Mouse (Mus musculus): ENCODE data around the gene Ifi204. TPM values are rescaled to one million over a fixed set of nuclear protein-coding genes. Genes with fewer than 3 reads are reported as not detected.
"Not testable (repeated sequence)": the region's sequence is repeated elsewhere in the genome, so short reads cannot be mapped to it uniquely, and the experiment has no call there.

Ifi204 gene
- total RNA-seq (2021), result under 1 TPM; 0.26 to 0.27 TPM
- long read RNA-seq, experiment 1, partial matches to known transcripts, result 0 of 1 reads
- long read RNA-seq, experiment 1, other reads (novel, unspliced or antisense), result 0 of 1 reads
- long read RNA-seq, experiment 2, result 0 reads

GRCm38 (mm10) chr1:173766848-173767617 lies at the start of gene Ifi204:
Ifi204 (minus strand) TSS chr1:173766943.
- not testable (repeated sequence) for DNase-seq (ENCODE audit: low spot score in 2 of 2)

GRCm38 (mm10) chr1:173809294-173809693 lies 42.6 kb upstream of the Ifi204 start:
- H3K4me3 ChIP-seq; H3K27ac ChIP-seq; DNase-seq (ENCODE audit: low spot score in 2 of 2): not testable (repeated sequence)

More at GRCm38 (mm10) chr1:173766848-173767617, at the start of gene Ifi204:
- H3K4me3 ChIP-seq, H3K27ac ChIP-seq: not testable (repeated sequence)

DNA sequence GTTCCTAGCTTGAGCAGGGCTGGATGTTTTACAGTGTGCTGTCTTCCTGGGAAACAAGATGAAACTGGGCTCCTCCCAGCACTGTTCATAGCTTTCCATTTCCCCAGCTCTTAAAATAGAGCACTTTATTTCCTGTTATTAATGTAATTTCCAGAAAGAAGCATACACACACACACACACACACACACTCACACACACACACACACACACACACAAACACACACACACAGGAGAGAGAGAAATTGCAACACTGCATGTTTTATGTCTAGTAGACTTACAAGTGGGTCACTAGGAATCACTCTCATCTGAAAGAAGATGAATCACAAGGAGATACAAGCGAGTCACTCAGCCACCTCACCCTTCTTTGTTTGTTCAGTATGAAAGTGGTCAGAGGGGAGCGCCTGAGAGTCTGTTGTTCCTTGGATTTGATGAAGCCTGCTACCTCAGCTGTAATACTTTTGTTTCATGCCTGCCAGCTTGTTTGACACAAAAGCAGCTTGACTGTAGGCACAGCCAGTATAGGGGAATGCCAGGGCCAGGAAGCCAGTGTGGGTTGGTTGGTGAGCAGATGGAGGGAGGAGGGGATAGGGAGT lies 36.0 kb upstream of the Ifi204 start:
- DNase-seq (ENCODE audit: low spot score in 2 of 2), result peak; percentile 57 to 63
- H3K27ac ChIP-seq, H3K4me3 ChIP-seq: not testable (repeated sequence)

GRCm38 (mm10) chr1:173802207-173802606 lies 35.5 kb upstream of the Ifi204 start:
- not testable (repeated sequence) for DNase-seq (ENCODE audit: low spot score in 2 of 2); H3K27ac ChIP-seq; H3K4me3 ChIP-seq

DNA sequence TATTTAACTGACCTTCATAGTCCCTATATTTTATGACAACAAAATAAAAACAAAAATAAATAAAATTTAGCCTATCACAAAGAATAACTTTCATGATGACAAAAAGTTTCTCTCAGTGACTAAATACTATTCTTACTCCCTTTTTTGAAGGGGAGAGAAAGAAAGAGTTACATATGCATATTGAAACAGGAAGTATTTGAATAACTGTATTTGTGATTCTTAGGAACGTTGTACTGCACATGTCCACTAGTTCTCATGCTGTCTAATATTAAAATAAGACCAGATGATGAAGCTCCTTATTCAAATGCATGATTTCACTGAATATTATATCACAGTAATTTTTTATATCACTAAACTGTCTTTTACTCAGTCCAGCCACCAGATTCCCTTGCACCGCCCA lies 35.0 kb upstream of the Ifi204 start:
- H3K4me3 ChIP-seq; H3K27ac ChIP-seq; DNase-seq (ENCODE audit: low spot score in 2 of 2): not testable (repeated sequence)

GRCm38 (mm10) chr1:173773457-173773856 lies 6.7 kb upstream of the Ifi204 start:
- H3K4me3 ChIP-seq; DNase-seq (ENCODE audit: low spot score in 2 of 2); H3K27ac ChIP-seq: not testable (repeated sequence)

DNA sequence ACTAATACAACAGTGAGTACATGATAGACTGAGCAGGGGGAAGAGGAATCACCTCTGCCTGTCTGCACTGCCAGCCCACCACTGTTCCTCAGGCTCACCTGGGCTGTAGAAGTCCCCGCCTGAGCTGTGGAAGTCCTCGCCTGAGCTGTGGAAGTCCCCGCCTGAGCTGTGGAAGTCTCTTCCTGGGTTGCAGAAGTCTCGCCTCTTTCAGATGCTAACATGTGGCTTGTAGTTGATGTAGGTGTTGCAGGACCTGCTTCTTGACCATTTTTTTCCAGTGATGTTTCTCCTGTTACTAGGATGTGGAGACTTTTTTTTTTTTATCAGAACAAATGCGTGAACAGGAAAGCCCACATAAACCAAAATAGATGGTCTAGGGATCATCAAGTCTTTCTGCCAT lies 6.7 kb downstream of the Ifi204 start:
- H3K4me3 ChIP-seq; H3K27ac ChIP-seq; DNase-seq (ENCODE audit: low spot score in 2 of 2): not testable (repeated sequence)

- Histone ChIP-seq H3K4me3 (no peak overlapping the region), H3K27ac (no peak overlapping the region)
- no peak for TF ChIP-seq CTCF (conservative IDR thresholded peaks at IDR 0.05)
- DNase-seq (ENCODE audit: low spot score in 2 of 2), result no peak
Measured at GRCm38 (mm10) chr1:173742262-173742661, 24.5 kb downstream of the Ifi204 start.

DNA sequence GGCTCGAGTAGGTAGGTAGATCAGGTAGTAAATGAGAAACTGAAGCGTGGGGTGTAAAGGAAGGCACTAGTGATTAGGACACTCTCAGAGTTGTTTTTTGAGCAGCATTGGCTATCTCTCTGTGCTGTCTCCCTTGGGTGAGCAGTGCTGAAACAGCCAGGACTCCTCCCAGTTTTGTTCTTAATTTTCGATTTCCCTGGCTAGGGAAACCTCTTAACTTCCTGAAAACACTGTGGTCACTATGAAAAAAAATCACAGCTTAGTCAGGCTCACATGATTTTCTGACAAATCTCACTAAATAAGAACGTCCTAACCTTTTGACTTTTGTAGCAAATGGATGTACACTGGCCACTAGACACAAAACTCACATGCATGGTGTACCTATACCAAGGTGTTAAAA lies 25.1 kb downstream of the Ifi204 start, which contains the start of gene Ifi207:
Gene Ifi207 (minus strand): TSS at position 92 of the 400 bp plus-strand sequence.
- Histone ChIP-seq H3K4me3 (no peak within 1 kb of the TSS), H3K27ac (no peak within 1 kb of the TSS)
- no peak for DNase-seq (ENCODE audit: low spot score in 2 of 2)
- no peak for TF ChIP-seq CTCF (conservative IDR thresholded peaks at IDR 0.05)

DNA sequence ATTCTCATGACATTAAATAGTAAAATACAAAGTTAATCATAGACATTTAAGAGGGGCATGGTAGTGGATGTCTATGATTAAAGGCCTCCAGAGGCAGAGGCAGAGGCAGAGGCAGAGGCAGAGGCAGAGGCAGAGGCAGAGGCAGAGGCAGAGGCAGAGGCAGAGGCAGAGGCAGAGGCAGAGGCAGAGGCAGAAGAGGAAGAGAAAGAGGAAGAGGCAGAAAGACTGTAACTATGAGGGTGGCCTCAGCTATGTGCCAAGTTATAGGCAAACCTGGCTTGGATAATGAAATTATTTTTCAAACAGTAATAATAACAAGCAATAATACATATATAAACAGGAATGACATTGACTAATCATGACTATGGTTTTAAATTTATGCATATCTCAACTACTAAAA lies 26.2 kb downstream of the Ifi204 start:
- H3K4me3 ChIP-seq, result no peak overlapping the region
- TF ChIP-seq CTCF (conservative IDR thresholded peaks at IDR 0.05), result no peak
- no peak overlapping the region for H3K27ac ChIP-seq
- DNase-seq (ENCODE audit: low spot score in 2 of 2), result no peak

- no peak overlapping the region for H3K27ac ChIP-seq
- no peak for DNase-seq (ENCODE audit: low spot score in 2 of 2)
- no peak for TF ChIP-seq CTCF (conservative IDR thresholded peaks at IDR 0.05)
- H3K4me3 ChIP-seq, result no peak overlapping the region
Measured at GRCm38 (mm10) chr1:173736986-173737385, 29.8 kb downstream of the Ifi204 start.

DNA sequence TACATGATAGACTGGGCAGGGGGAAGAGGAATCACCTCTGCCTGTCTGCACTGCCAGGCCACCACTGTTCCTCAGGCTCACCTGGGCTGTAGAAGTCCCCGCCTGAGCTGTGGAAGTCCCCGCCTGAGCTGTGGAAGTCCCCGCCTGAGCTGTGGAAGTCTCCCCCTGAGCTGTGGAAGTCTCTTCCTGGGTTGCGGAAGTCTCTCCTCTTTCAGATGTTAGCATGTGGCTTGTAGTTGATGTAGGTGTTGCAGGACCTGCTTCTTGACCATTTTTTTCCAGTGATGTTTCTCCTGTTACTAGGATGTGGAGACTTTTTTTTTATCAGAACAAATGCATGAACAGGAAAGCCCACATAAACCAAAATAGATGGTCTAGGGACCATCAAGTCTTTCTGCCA lies 31.7 kb downstream of the Ifi204 start:
- not testable (repeated sequence) for DNase-seq (ENCODE audit: low spot score in 2 of 2); H3K4me3 ChIP-seq; H3K27ac ChIP-seq

- no peak for TF ChIP-seq CTCF (conservative IDR thresholded peaks at IDR 0.05)
- no peak overlapping the region for H3K4me3 ChIP-seq
- no peak overlapping the region for H3K27ac ChIP-seq
- no peak for DNase-seq (ENCODE audit: low spot score in 2 of 2)
Measured at GRCm38 (mm10) chr1:173733219-173733618, 33.5 kb downstream of the Ifi204 start.

Other genes with a start within 250 kb of the Ifi204 start
- not detected for gene Ifi214, start 231.0 kb downstream of the Ifi204 start, total RNA-seq (2021)
- gene Ifi213, start 167.7 kb downstream of the Ifi204 start, total RNA-seq (2021), result not detected
- not detected for gene Ifi209, start 136.0 kb downstream of the Ifi204 start, total RNA-seq (2021)
- gene Ifi208, start 93.3 kb downstream of the Ifi204 start, total RNA-seq (2021), result not detected
- under 1 TPM; 0.12 to 0.20 TPM for gene Ifi207, start 25.2 kb downstream of the Ifi204 start, total RNA-seq (2021)
- not detected for gene Ifi211, start 146.1 kb upstream of the Ifi204 start, total RNA-seq (2021)
- gene Mndal, start 175.5 kb upstream of the Ifi204 start, total RNA-seq (2021), result 10 to 100 TPM; 10.4 to 12.3 TPM
- 1 to 10 TPM; 4.5 to 5.6 TPM for gene Ifi203, start 175.7 kb upstream of the Ifi204 start, total RNA-seq (2021)
- gene Ifi202b, start 215.8 kb upstream of the Ifi204 start, total RNA-seq (2021), result not detected